Mouse (Mus musculus) lung, postnatal 0 days (tissue): ENCODE measurements around the gene Adamts4.

Experiments
- CTCF ChIP-seq: IDR thresholded peaks from 2 replicates; pipeline ENCODE4 v1.5.1; 2016; ENCODE audit warnings: antibody characterized with exemption, mild to moderate bottlenecking
- EP300 ChIP-seq: IDR thresholded peaks from 2 replicates; pipeline ENCODE4 v1.6.1; 2016; ENCODE audit warnings: antibody characterized with exemption, mild to moderate bottlenecking, control low read depth

- TF ChIP-seq CTCF (peak; percentile 94), EP300 (no peak)
Measured at GRCm38 (mm10) chr1:171220871-171221270, 29.4 kb upstream of the Adamts4 start.
